Comparison of ENCODE assay signal across 14 mouse cellular contexts in genomic region chr15:3312937-3313336, GRCm38 (mm10). TPM values are rescaled to one million over a fixed set of nuclear protein-coding genes. Genes with fewer than 3 reads are reported as not detected.
DNase-seq lines count a peak whose midpoint lies in the region; ATAC-seq and TF ChIP-seq lines count a peak whose summit lies in the region.
"Had no signal": no experiment of that assay in that cellular context is flagged by ENCODE, and none has a peak within 500 bp of the region (broad histone marks: within the 10 kb centered on the region; RNA-seq: fewer than 3 reads in every experiment).

No protein-coding gene starts in this region.

- no peak for TF ChIP-seq CTCF in forebrain, postnatal 0 days (IDR thresholded peaks at IDR 0.05; ENCODE audit: low read depth)

- peak; percentile 69 for ATAC-seq in forebrain, postnatal 0 days
- ATAC-seq in forebrain, embryonic 11.5 days (replicated peaks; ENCODE audit: low FRiP score) = no peak
- ATAC-seq in kidney, embryonic 15.5 days (replicated peaks; ENCODE audit: low FRiP score) = no peak
- ATAC-seq in lung, embryonic 16.5 days (ENCODE audit: low read depth) = peak; percentile 81
- ATAC-seq in hindbrain, embryonic 14.5 days (ENCODE audit: low FRiP score) = no peak
- ATAC-seq: midbrain, embryonic 16.5 days; Patski had no signal

- no peak overlapping the region for H3K9ac ChIP-seq in forebrain, postnatal 0 days
- no peak overlapping the region for H3K9ac ChIP-seq in forebrain, embryonic 11.5 days (ENCODE audit: low read length)
- no peak overlapping the region for H3K9ac ChIP-seq in kidney, embryonic 15.5 days
- no peak overlapping the region for H3K9ac ChIP-seq in lung, embryonic 16.5 days (ENCODE audit: low read length)
- H3K9ac ChIP-seq in hindbrain, embryonic 14.5 days = no peak overlapping the region
- H3K9ac ChIP-seq: hindbrain, embryonic 15.5 days; liver, embryonic 14.5 days had no signal

- no peaks in the 10 kb centered on the region for H3K4me1 ChIP-seq in forebrain, postnatal 0 days (ENCODE audit: insufficient read depth)
- H3K4me1 ChIP-seq in forebrain, embryonic 11.5 days (replicated peaks; ENCODE audit: control insufficient read depth, insufficient read depth, low read length) = no peaks in the 10 kb centered on the region
- H3K4me1 ChIP-seq in kidney, embryonic 15.5 days = no peaks in the 10 kb centered on the region
- no peaks in the 10 kb centered on the region for H3K4me1 ChIP-seq in lung, embryonic 16.5 days (replicated peaks; ENCODE audit: control insufficient read depth, insufficient read depth, low read length)
- no peaks in the 10 kb centered on the region for H3K4me1 ChIP-seq in hindbrain, embryonic 14.5 days (replicated peaks; ENCODE audit: control insufficient read depth, insufficient read depth, low read length)
- H3K4me1 ChIP-seq: hindbrain, embryonic 15.5 days had no signal

- no peaks in the 10 kb centered on the region for H3K36me3 ChIP-seq in forebrain, postnatal 0 days (ENCODE audit: insufficient read depth)
- no peaks in the 10 kb centered on the region for H3K36me3 ChIP-seq in forebrain, embryonic 11.5 days (ENCODE audit: control insufficient read depth, insufficient read depth, low read length)
- H3K36me3 ChIP-seq in kidney, embryonic 15.5 days = no peaks in the 10 kb centered on the region
- H3K36me3 ChIP-seq in lung, embryonic 16.5 days (ENCODE audit: control insufficient read depth, insufficient read depth, low read length) = 0 out of 2 replicates have a peak, but pooled peaks cover 3% of the 10 kb centered on the region
- no peaks in the 10 kb centered on the region for H3K36me3 ChIP-seq in hindbrain, embryonic 14.5 days (replicated peaks; ENCODE audit: control insufficient read depth, insufficient read depth)
- H3K36me3 ChIP-seq: hindbrain, embryonic 15.5 days had no signal

- H3K4me3 ChIP-seq in forebrain, postnatal 0 days (ENCODE audit: low read depth, low read length) = no peak overlapping the region
- no peak overlapping the region for H3K4me3 ChIP-seq in forebrain, embryonic 11.5 days (ENCODE audit: low read depth, low read length)
- no peak overlapping the region for H3K4me3 ChIP-seq in kidney, embryonic 15.5 days (replicated peaks)
- H3K4me3 ChIP-seq in lung, embryonic 16.5 days (ENCODE audit: low read length) = no peak overlapping the region
- no peak overlapping the region for H3K4me3 ChIP-seq in hindbrain, embryonic 14.5 days (replicated peaks; ENCODE audit: low read length)
- H3K4me3 ChIP-seq: hindbrain, embryonic 15.5 days had no signal

- no peak overlapping the region for H3K4me2 ChIP-seq in forebrain, postnatal 0 days (ENCODE audit: low read depth)
- H3K4me2 ChIP-seq in forebrain, embryonic 11.5 days (ENCODE audit: low read depth, low read length, severe bottlenecking) = no peak overlapping the region
- no peak overlapping the region for H3K4me2 ChIP-seq in kidney, embryonic 15.5 days
- H3K4me2 ChIP-seq in lung, embryonic 16.5 days (ENCODE audit: low read depth, low read length) = no peak overlapping the region
- H3K4me2 ChIP-seq in hindbrain, embryonic 14.5 days (replicated peaks) = no peak overlapping the region
- H3K4me2 ChIP-seq: hindbrain, embryonic 15.5 days had no signal

- DNase-seq in forebrain, postnatal 0 days = peak; percentile 44
- DNase-seq in forebrain, embryonic 11.5 days (ENCODE audit: low spot score) = no peak
- peak; percentile 50 for DNase-seq in kidney, postnatal 10 days
- DNase-seq in adipocyte (ENCODE audit: low spot score) = peak; percentile 76
- no peak for DNase-seq in hindbrain, embryonic 14.5 days (ENCODE audit: low spot score)
- no peak for DNase-seq in cerebellum, postnatal 25 days

- no peaks in the 10 kb centered on the region for H3K27me3 ChIP-seq in forebrain, postnatal 0 days (ENCODE audit: insufficient read depth, low read length)
- H3K27me3 ChIP-seq in forebrain, embryonic 11.5 days (ENCODE audit: control insufficient read depth, insufficient read depth, low read length) = no peaks in the 10 kb centered on the region
- no peaks in the 10 kb centered on the region for H3K27me3 ChIP-seq in kidney, embryonic 15.5 days
- H3K27me3 ChIP-seq in lung, embryonic 16.5 days (ENCODE audit: control insufficient read depth, insufficient read depth, low read depth, low read length) = no peaks in the 10 kb centered on the region
- no peaks in the 10 kb centered on the region for H3K27me3 ChIP-seq in hindbrain, embryonic 14.5 days (ENCODE audit: control insufficient read depth, insufficient read depth, low read length)
- H3K27me3 ChIP-seq: hindbrain, embryonic 15.5 days; Patski had no signal

- H3K27ac ChIP-seq in forebrain, postnatal 0 days (ENCODE audit: low read depth, low read length) = no peak overlapping the region
- no peak overlapping the region for H3K27ac ChIP-seq in forebrain, embryonic 11.5 days (ENCODE audit: low read depth, low read length)
- H3K27ac ChIP-seq in kidney, embryonic 15.5 days = no peak overlapping the region
- H3K27ac ChIP-seq in lung, embryonic 16.5 days (ENCODE audit: low read length) = 0 out of 2 replicates have a peak overlapping the region, but pooled peaks have one; percentile 10
- no peak overlapping the region for H3K27ac ChIP-seq in hindbrain, embryonic 14.5 days
- H3K27ac ChIP-seq: hindbrain, embryonic 15.5 days; liver, embryonic 14.5 days had no signal

- H3K9me3 ChIP-seq in forebrain, postnatal 0 days (ENCODE audit: low read length) = no peaks in the 10 kb centered on the region
- no peaks in the 10 kb centered on the region for H3K9me3 ChIP-seq in forebrain, embryonic 11.5 days (ENCODE audit: control insufficient read depth, low read length)
- no peaks in the 10 kb centered on the region for H3K9me3 ChIP-seq in kidney, embryonic 15.5 days (replicated peaks)
- H3K9me3 ChIP-seq in lung, embryonic 16.5 days (ENCODE audit: control insufficient read depth, low read length) = no peaks in the 10 kb centered on the region
- H3K9me3 ChIP-seq in hindbrain, embryonic 14.5 days (ENCODE audit: control insufficient read depth, low read length) = no peaks in the 10 kb centered on the region
- H3K9me3 ChIP-seq: hindbrain, embryonic 15.5 days had no signal

RNA-seq across cellular contexts. Expression of gene Ccdc152, which starts 9.6 kb away (rescaled TPM):
- not detected in 2 replicates for total RNA-seq in forebrain, postnatal 0 days (2014; rRNA removed)
- 0.29 and 0.36 TPM in 2 replicates for polyA plus RNA-seq in forebrain, postnatal 0 days (2015; fragmentation: Nextera tagmentation; extraction: Ambion mirVana)
- not detected in 2 replicates for polyA plus RNA-seq in forebrain, embryonic 11.5 days (2014; fragmentation: Nextera tagmentation; extraction: Ambion mirVana)
- polyA plus RNA-seq in kidney, embryonic 15.5 days (2015; fragmentation: Nextera tagmentation; extraction: Ambion mirVana) = 0.37 TPM in 1 of 2 replicates, not detected in the other
- polyA plus RNA-seq in lung, embryonic 16.5 days (2015; fragmentation: Nextera tagmentation; extraction: Ambion mirVana) = 0.28 TPM in 1 of 2 replicates, not detected in the other
- polyA plus RNA-seq in hindbrain, embryonic 14.5 days (2014; fragmentation: Nextera tagmentation; extraction: Ambion mirVana) = 0.17 and 0.58 TPM in 2 replicates
- total RNA-seq: layer of hippocampus, postnatal 14 days had no signal
- polyA plus RNA-seq: C2C12; hindbrain, embryonic 15.5 days; midbrain, embryonic 16.5 days had no signal

RNA-seq across cellular contexts. Expression of gene Selenop, which starts 44.6 kb away (rescaled TPM):
- 207 and 212 TPM in 2 replicates for total RNA-seq in forebrain, postnatal 0 days (2014; rRNA removed)
- polyA plus RNA-seq in forebrain, postnatal 0 days (2015; fragmentation: Nextera tagmentation; extraction: Ambion mirVana) = 171 and 182 TPM in 2 replicates
- polyA plus RNA-seq in forebrain, embryonic 11.5 days (2014; fragmentation: Nextera tagmentation; extraction: Ambion mirVana) = 51.1 and 53.1 TPM in 2 replicates
- 134 and 147 TPM in 2 replicates for polyA plus RNA-seq in kidney, embryonic 15.5 days (2015; fragmentation: Nextera tagmentation; extraction: Ambion mirVana)
- 148 and 183 TPM in 2 replicates for polyA plus RNA-seq in lung, embryonic 16.5 days (2015; fragmentation: Nextera tagmentation; extraction: Ambion mirVana)
- polyA plus RNA-seq in hindbrain, embryonic 14.5 days (2014; fragmentation: Nextera tagmentation; extraction: Ambion mirVana) = 184 and 189 TPM in 2 replicates

Comparison
In these comparisons a context has a peak if more than half of its experiments do, and no peak if none do; other contexts are left out.
1. ATAC-seq: peak in forebrain, postnatal 0 days (single experiment) and lung, embryonic 16.5 days (single experiment); none in forebrain, embryonic 11.5 days (single experiment), kidney, embryonic 15.5 days (single experiment) and hindbrain, embryonic 14.5 days (single experiment).
2. DNase-seq: peak in forebrain, postnatal 0 days (single experiment), kidney, postnatal 10 days (single experiment) and adipocyte (single experiment); none in forebrain, embryonic 11.5 days (single experiment), hindbrain, embryonic 14.5 days (single experiment) and cerebellum, postnatal 25 days (0 of 2).